Mouse (Mus musculus) left cerebral cortex, adult 9 months (tissue): ENCODE results near the gene Dyx1c1.
A peak's percentile ranks its signal among the peaks of the same experiment; 100 is the strongest.

ENCODE experiments used
- DNase-seq, 2 experiments: peaks; one replicate each; pipeline ENCODE4 v3.0.0; 2022; ENCODE audit warnings: low spot score in 2 of 2

Dyx1c1 gene

DNA sequence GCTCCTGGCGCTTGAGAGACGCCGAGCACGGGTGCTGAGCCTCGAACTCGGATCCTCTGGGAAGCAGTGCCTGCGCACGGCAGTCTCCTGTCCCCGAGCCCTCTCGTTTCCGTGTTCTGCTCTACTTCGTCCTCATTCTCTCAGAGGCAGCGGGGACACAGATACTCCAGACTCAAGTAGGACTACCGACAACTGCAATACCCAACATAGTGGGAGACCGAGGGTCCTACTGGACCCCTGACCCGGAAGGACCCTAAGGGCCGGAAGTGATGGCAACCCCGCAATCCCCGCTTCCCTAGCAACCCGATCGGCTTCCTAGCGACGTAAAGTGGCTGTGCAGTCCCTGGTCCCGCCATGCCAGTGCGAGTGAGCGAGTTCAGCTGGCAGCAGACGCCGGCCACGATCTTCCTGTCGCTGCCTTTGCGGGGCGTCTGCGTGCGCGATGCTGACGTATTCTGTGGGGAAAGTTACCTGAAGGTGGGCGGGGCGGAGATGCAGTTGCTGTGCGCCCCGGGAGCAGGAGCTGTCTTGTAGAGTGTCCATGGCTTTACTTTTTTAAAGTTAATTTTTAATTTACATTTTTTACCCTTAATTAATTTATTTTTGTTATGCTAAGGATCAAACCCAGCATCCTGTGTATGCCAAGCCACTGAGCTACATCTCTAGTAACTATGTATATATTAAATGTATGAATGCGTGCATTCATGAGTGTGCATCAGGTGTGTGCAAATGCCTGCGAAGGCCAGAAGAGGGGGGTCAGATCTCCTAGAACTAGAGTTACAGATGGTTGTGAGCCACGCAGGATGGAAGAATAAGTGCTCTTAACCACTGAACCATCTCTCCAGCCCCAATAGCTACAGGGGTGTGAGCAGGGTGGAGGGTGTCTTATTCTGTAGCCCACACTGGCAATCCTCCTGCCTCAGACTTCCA, at the start of gene Dyx1c1, which contains the start of gene Gm44503:
Gene Dyx1c1 (plus strand): TSS at position 265 of the 930 bp plus-strand sequence.
Gene Gm44503 (plus strand): TSS at position 332 of the 930 bp plus-strand sequence.
- peak; percentile 43 to 76 for DNase-seq

DNA sequence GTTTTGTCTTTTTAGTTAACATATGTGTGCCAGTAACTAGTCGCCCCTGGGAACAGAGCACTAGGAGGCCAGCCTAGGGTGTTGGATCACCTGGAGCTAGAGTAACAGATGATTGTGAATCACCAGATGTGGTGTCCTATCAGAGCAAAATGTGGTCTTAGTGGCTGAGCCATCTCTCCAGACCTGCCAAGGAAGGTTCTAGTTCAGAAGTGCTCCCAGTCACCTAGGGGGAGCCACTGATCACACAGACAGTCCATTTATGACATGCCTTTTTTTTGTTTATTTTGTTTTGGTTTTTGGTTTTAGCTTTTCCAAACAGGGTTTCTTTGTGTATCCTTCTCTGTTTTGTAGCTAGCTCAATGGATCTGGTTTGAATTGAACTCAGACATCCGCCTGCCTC, 47.2 kb upstream of the Dyx1c1 start:
- DNase-seq: no peak

- no peak for DNase-seq
These were observed 45.0 kb upstream of the Dyx1c1 start for GRCm38 (mm10) chr9:72913551-72913950.

- no peak for DNase-seq
These were observed 42.9 kb upstream of the Dyx1c1 start for GRCm38 (mm10) chr9:72915728-72916127.

DNA sequence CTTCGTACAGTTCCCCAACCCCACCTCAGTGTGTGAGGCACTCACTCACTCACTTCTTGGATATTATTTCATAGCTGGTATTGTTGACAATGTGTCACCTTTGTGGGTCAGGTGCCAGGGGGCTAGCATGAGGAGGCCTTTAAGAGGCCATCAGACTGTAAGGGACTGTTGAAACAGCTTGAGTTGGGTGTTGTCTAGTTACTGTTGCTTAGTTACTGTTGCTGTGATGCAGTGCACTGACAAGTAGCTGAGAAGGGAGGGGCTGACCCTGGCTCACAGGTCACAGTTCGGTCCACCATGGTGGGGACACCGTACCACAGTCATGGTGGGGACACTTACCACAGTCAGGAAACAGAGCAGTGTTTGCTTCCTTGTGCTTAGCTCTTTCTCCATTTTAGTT, 35.5 kb upstream of the Dyx1c1 start:
- no peak for DNase-seq

GRCm38 (mm10) chr9:72925021-72925934, 33.3 kb upstream of the Dyx1c1 start, which contains the start of gene Pygo1:
Gene Pygo1, plus strand, starts transcription at chr9:72925645.
- DNase-seq: peak in 1 of 2 experiments; percentile 17

GRCm38 (mm10) chr9:72925935-72926258, 32.7 kb upstream of the Dyx1c1 start:
- no peak for DNase-seq

DNA sequence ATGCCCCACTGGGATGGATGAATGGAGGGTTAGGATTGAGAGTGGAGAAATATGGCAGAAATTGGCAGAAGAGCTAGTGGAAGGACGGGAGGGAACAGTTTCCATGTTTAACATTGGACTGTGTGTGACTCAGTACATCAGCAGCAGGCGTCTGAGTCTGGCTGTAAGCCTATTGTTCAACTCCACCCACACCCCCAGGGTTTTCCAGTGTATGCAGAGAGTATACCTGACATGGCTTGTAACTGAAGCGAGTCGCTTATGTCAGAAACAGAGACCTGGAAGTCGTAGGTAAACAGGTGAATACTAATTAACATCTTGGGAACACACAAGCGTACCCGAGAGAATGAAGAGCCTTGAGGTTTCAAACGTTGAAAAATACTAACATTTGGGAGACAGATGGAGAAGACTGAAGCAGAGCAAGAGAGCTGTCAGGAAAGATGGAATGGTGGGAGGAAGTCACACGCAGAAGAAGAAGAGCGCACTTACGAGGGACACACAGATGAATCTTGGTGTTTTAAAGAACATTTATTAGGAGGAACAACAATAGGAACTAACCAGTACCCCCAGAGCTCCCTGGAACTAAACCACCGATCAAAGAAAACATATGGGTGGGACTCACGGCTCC, 27.3 kb upstream of the Dyx1c1 start:
- DNase-seq: peak; percentile 38 to 80

GRCm38 (mm10) chr9:72935309-72935708, 23.3 kb upstream of the Dyx1c1 start:
- DNase-seq: no peak

DNA sequence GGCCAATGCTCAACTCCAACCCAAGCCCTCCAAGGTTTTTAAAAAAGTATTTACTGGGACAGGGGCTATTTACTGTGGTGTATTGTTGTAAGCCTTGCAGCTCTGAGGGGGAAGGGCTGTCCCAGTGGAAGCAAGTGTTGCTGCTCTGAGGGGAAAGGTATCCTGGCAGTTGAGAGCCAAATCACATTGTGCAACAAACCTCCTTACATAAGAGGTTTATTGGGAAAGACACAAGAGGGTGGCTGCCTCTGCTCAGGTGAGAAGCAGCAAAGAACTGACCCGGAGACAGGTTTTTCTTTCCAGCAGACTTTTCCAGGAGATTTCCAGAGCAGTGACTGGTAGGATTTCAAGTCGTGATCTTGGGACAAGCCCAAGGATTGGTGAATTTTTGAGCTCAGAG, 22.3 kb upstream of the Dyx1c1 start:
- no peak for DNase-seq

GRCm38 (mm10) chr9:72943424-72943823, 15.2 kb upstream of the Dyx1c1 start:
- no peak for DNase-seq

DNA sequence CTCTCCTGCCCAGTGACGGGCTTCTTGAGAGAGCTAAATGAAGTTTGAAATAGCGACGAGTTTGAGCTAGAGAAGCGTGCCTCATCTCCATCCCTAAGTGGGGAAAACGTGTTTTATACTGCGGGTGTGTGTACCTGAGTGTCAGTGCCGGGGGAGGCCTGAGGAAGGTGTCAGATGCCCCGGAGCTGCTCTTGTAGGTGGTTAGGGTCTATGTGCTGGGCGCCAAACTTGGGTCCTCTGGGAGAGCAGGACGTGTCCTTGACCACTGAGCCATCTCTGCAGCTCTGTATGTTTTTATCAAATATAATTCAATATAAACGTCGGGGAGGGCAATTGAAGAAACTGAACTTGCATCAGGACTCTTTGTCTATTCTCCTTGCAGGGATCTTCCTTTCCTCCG, 14.3 kb upstream of the Dyx1c1 start:
- DNase-seq: no peak

DNA sequence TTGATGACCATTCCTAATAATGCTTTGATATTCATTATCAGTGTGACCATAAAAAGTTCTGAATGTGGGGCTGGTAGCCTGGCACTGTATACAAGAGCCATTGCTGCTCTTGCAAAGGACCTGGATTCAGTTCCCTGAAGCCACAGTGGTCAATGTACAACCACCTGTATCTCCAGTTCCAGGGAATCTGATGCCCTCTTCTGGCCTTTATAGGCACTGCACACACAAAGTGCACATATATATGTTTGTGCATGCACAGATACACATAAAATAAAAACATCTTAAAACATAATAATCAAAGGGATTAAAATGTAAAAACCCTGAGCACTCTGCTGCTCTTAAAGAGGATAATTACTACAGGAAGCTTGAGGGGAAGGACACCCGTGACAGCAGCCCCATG, 11.6 kb upstream of the Dyx1c1 start:
- DNase-seq: no peak

- DNase-seq: no peak
These were observed 9.0 kb upstream of the Dyx1c1 start for GRCm38 (mm10) chr9:72949572-72949971.

DNA sequence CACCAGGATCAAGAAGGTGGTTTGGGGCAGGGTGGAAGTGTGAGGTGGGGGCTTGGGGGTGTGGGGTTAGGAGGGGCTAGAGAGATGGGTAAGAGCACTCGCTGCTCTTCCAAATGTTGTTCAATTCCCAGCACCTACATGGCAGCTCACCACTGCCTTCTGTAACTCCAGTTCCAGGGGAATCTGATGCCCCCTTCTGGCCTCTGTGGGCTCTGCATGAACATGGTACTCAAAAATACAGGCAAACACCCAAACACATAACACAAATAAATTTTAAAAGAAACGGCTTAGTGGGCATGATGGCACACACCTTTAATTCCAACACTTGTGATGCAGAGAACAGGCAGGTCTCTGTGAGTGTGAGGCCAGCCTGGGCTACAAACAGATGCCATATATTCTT, 3.8 kb upstream of the Dyx1c1 start:
- no peak for DNase-seq

GRCm38 (mm10) chr9:72955546-72955945, 3.0 kb upstream of the Dyx1c1 start:
- peak in 1 of 2 experiments; percentile 38 for DNase-seq

DNA sequence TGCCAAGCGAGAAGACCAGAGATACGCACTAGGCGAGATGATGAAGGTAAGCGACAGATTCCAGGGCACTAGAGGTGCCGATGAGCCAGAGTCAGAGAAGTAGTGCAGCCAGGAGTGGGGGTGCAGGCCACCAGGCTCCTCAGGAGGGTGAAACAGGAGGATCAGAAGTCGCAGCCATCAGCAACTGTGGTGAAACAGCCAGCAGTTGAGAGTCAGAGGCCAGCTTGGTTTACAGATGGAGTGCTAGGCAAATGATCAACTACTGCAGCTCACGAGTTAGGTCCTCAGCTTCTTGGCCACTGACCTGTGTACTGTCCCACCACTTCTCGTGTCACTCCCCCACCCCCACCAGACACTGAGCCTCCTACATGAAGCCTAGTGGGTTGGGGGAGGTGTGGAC, 2.8 kb downstream of the Dyx1c1 start:
- no peak for DNase-seq

DNA sequence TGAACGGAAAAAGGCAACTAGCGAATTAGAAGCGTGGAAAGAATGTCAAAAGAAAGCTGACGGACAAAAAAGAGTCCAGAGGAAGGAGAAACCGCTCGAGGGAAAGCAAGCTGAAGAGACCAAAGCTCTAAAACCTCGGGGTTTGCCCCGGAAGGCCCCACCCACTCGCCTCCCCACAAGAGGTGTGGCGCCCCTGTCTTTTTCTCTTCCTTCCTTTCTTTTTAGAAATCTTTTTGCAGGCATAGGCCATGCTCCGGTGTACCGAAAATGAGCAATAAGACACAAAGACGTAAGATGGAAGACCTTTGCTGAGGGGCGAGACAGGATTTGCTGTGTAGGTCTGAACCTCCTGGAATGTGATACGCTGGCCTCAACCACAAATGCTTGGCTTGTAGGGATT, 3.4 kb downstream of the Dyx1c1 start:
- no peak for DNase-seq

DNA sequence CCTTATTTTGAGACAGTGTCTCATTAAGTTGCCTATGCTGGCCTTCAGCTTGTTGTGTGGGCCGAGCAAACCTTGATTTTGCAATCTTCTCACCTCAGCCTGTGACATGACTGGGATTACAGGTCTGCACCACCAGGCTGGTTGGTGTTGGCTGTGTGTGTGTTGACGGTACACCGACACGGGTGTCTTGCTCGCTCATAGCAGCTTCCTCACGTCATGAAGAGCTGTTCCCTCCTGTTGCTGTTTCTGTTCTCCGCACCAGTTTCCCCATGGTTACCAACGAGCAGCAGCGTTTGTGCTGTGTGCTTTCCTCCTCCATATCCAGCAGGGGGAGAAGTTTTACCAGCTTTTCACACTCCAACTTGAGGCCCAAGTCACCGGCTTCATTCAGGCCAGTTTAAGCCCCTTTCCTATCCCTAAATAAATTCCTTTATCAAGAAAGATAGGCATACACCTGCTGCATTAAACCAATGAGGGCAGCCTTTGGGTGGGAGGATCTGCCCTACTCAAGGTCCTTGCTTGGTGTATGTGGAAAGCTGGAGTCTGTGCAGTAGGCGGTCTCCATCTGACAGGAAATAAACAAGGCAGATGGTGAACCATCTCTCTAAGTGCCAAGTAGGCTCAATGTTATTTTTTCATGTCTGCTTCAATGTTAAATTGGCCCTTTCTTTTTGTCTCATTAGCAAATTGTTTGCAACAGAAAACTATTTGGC, 9.9 kb downstream of the Dyx1c1 start:
- peak; percentile 65 to 81 for DNase-seq

GRCm38 (mm10) chr9:72969874-72970273, 11.3 kb downstream of the Dyx1c1 start:
- DNase-seq: no peak

GRCm38 (mm10) chr9:72972435-72972834, 13.8 kb downstream of the Dyx1c1 start:
- DNase-seq: no peak
